In genomic region chr5:142220851-142221503, GRCm38 (mm10) we compare ENCODE assay signal across 8 mouse cellular contexts.
A peak's percentile ranks its signal among the peaks of the same experiment; 100 is the strongest.
DNase-seq lines count a peak whose midpoint lies in the region; ATAC-seq and TF ChIP-seq lines count a peak whose summit lies in the region.

No protein-coding gene starts in this region.

- H3K9me3 ChIP-seq in megakaryocyte, embryonic 14.5 days = peaks cover 49% of the 10 kb centered on the region
- no peaks in the 10 kb centered on the region; the same call in 1 of the 2 replicates for H3K9me3 ChIP-seq in forebrain, embryonic 10.5 days

- DNase-seq in gastrocnemius, adult 2 months = no peak
- DNase-seq in gastrocnemius, postnatal 10 days = no peak
- peak; percentile 36 to 44 for DNase-seq in cerebellum, postnatal 14 days
- peak; percentile 11 to 36 for DNase-seq in thymus, postnatal 10 days (ENCODE audit: low spot score in 2 of 2)
- no peak for DNase-seq in forebrain, embryonic 10.5 days (ENCODE audit: extremely low spot score, low spot score)
- DNase-seq in urinary bladder, adult 18-20 months (ENCODE audit: low spot score in 2 of 2) = no peak

- no peaks in the 10 kb centered on the region for H3K4me1 ChIP-seq in megakaryocyte, embryonic 14.5 days
- no peaks in the 10 kb centered on the region for H3K4me1 ChIP-seq in forebrain, embryonic 10.5 days

- H3K4me3 ChIP-seq in gastrocnemius, adult 2 months = no peak overlapping the region
- H3K4me3 ChIP-seq in megakaryocyte, embryonic 14.5 days (replicated peaks) = peak overlapping the region; percentile 23
- no peak overlapping the region for H3K4me3 ChIP-seq in forebrain, embryonic 10.5 days

- no peaks in the 10 kb centered on the region for H3K36me3 ChIP-seq in megakaryocyte, embryonic 14.5 days (replicated peaks; ENCODE audit: low read length)
- H3K36me3 ChIP-seq in forebrain, embryonic 10.5 days (replicated peaks) = no peaks in the 10 kb centered on the region

- no peak for ATAC-seq in megakaryocyte, adult 5-6 weeks (ENCODE audit: poor library complexity, severe bottlenecking)

- 92% methylated on average over 12 of the region's 12 CpGs for WGBS in forebrain, embryonic 10.5 days

- intact Hi-C loops in gastrocnemius, adult 2 months (cut with DNase I) = no loop called here

- no peaks in the 10 kb centered on the region for H3K27me3 ChIP-seq in megakaryocyte, embryonic 14.5 days (replicated peaks)
- H3K27me3 ChIP-seq in forebrain, embryonic 10.5 days (ENCODE audit: poor library complexity, severe bottlenecking) = no peaks in the 10 kb centered on the region

- peak; percentile 50 for TF ChIP-seq CTCF in gastrocnemius, adult 2 months (IDR thresholded peaks at IDR 0.05)

- no peak overlapping the region for H3K27ac ChIP-seq in gastrocnemius, adult 2 months
- no peak overlapping the region for H3K27ac ChIP-seq in forebrain, embryonic 10.5 days

Comparison
In these comparisons a context has a peak if more than half of its experiments do, and no peak if none do; other contexts are left out.
1. DNase-seq: peak in cerebellum, postnatal 14 days (2 of 2) and thymus, postnatal 10 days (2 of 2); none in gastrocnemius, adult 2 months (single experiment), gastrocnemius, postnatal 10 days (single experiment), forebrain, embryonic 10.5 days (single experiment) and urinary bladder, adult 18-20 months (0 of 2).